Mouse (Mus musculus): ENCODE data around the gene Wdr43.
"Not testable (repeated sequence)": the region's sequence is repeated elsewhere in the genome, so short reads cannot be mapped to it uniquely, and the experiment has no call there.

The Wdr43 gene

DNA sequence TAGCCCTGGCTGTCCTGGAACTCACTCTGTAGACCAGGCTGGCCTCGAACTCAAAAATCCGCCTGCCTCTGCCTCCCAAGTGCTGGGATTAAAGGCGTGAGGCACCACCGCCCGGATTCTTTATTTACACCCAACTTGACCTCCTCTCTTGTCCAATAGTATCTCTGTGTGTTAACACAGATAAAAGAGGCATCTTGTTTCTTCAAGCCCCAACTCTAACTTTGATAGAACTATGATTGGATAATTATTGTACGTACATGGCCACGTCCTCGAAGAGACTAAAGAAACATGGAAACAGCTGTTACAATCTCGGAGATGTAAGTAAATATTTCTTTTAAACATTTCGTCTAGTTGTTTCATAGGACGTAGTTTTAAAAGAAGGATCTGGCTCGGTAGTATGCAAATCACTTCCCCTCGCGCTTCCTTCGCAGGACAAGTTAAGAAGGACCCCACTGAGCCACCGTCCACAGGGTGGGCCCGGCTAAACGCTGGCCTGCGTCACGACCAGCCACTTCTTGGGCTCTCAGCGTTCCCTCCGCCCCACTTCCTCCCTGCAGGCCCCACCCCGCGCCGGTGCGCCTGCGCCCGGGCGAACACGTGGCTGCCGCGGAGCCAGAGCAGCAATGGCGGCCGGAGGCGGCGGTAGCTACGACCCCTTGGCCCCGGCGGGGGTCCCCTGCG, at the start of gene Wdr43:
Gene Wdr43, plus strand, starts transcription at position 258 of the 681 bp plus-strand sequence.
- DNase-seq (ENCODE audit: low read depth, low spot score) = peak; percentile 91

DNA sequence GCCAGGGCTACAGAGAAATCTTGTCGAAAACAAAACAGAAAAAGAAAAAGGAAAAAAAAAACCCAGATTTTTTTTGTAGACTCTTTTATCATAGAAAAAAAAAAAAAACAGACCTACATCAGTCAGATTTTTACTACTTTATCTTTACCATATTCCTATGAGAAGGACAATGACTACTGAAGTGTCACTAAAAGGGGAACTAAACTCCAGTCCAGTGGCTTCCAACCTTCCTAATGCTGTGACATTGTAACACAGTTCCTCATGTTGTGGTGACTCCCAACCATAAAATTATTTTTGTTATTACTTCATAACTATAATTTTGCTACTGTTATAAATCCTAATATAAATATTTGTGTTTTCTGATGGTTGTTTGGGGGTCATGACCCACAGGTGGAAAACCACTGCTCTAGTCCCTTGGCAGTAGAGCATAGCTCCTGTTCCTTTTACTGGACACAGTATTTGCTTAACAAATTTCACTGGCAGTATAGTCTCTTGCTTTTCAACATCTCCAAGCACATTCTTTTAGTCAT, 36.5 kb upstream of the Wdr43 start:
- no peak for DNase-seq (ENCODE audit: low read depth, low spot score)

DNA sequence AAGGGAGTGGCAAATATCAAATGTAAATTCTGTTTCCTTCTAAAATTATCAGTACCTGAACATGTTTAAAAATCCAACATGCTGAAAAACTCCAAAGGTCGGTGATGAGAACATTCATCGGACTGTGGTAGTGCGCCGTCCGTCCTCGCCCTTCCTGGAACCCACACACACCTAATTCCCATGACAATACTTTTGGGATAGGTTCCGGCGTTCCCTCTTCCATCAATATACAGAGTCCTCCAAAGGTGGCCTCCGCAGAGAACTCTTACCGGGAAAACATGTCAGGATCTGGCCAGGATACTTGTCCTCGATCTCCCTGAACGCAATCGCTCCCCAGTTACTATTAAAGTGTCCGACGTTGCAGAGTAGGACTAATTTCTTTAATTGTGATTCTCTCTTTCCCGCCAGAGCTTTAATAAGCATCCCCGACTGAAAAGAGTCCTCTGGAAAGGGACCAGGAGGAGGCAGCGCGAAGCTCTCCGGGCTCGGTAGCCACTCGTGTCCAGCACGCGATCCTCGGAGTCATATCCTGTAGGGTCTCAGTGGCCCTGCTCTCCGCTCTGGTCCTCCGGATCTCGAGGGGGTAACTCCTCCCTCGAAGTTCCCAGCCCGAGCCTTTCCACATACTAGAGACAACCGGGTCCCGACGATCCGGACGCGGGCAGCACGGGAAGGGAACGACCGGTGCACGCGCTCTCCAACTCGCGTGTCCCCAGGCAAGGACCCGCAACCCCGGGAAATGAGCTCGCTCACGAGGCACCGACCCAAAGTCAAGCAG, 17.6 kb upstream of the Wdr43 start:
- no peak for DNase-seq (ENCODE audit: low read depth, low spot score)

DNA sequence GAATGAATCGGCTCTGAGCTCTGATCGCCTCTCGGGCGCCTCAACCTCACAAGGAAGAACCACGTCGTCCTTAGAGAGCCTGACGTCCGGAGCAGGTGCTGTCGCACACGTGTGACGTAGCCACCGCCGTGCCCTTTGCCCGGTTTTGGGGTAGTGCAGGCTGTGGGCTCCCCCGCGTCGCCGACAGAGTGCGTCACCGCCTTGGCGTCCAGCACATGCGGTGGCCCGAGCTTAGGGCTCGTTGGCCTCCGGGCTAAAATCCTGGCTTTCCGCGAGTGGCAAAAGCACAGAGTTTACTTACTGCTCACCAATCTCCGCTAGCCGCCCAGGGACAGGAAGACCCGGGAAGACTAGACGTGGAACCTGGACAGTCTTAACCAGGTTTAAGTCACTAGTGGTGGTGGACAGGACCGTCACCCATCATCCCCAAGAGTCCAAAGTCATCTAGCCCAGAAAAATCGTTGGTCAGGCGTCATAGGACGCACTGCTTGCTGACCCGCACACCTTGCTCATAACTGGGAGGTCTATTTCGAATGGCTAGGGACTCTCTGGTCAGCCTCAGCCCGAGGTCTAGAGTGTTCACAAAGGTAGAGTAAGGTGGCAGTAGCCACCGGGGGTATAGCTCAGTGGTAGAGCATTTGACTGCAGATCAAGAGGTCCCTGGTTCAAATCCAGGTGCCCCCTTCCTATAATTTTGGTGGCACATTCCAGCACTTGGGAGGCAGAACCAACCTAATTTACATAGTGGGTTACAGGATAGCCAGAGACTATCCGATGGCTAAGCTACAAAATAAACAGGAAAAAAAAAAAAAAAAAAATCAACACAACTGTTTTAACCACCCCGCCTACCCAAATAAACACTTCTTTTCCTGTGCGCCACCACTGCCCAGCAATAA, 16.8 kb upstream of the Wdr43 start:
- peak; percentile 85 for DNase-seq (ENCODE audit: low read depth, low spot score)

DNA sequence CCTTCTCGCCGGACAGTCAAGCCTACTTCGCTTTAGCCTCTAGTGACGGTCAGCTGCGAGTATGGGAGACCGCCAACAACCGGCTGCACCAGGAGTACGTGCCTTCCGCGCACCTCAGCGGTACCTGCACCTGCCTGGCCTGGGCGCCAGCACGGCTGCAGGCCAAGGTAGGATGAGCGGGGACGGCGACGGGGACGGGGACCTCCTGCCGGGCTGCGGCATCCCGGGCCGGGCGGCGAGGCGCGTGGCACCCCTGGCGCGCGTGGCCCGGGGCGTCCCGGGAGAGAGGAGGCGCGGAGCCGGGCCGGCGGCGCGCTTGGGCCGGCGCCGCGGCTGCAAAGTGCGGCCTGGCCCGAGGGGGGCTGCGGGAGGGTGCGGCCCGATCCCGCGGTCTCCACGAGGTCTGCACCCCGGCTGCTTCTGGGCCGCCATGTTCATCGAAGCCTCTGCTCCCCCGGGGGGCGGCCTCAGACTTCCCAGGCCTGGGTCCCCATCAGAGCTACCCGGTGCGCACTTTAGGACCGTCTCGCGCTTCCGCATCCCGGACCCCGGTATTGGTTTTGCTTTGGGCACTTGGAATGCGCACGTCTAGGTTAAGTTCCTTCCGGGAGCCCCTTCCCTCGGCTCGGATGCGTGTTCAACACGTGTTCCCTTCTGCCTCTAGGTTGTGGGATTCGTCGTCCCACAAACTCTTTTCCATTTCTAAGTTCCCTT, 781 bp downstream of the Wdr43 start:
- peak; percentile 16 for DNase-seq (ENCODE audit: low read depth, low spot score)

DNA sequence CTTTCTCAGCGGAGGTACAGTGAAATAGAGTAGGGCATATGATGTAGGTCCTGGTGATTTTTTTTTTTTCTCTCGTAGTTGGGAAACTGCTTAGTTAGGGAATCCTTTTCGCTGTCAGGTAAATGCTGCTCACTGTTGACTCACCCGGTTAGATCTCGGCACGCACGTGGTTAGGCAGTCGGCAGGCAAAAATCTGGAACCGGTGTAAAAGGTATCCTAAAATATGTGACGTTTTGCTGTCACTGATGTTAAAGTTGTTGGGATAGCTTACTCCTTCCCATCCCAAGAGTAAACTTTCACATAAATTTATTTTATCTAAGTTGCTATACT, 1.3 kb downstream of the Wdr43 start:
- no peak for DNase-seq (ENCODE audit: low read depth, low spot score)

DNA sequence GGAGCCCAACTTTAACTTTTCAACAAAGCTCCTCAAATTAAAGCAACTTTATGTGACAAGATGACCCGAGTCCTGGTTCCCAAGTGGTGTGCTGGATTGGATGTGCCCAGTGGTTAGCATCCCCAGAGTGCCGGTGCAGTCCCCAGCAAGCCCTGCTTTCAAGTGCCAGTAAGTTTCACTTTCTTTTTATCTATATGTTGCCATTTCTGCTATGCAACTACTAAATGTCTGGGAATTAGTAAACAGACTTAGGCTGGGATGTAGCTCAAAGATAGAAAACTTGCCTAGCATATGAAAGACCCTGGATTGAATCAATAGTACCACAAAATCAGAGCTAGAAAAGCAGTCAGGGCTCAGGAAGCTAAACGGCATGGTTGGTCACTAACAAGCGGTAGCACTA, 2.3 kb downstream of the Wdr43 start:
- DNase-seq (ENCODE audit: low read depth, low spot score) = no peak

DNA sequence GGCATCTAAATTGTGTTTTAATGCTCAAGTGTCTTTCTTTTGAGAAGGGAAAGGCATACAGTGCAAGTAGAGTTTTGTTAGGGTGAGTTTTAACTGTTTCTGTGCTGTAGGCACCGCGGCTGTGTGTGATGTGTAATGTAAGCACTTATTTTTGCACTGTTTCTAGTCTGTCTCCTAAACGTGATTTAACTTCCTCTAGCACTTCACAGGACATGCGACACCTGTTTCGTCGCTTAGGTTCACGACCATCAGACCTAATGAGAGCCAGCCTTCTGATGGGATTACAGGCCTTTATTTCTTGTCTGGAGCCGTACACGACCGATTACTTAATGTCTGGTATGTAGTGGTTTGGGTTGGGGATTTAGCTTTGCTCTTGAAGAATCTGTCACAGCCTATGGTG, 16.1 kb downstream of the Wdr43 start:
- DNase-seq (ENCODE audit: low read depth, low spot score) = no peak

DNA sequence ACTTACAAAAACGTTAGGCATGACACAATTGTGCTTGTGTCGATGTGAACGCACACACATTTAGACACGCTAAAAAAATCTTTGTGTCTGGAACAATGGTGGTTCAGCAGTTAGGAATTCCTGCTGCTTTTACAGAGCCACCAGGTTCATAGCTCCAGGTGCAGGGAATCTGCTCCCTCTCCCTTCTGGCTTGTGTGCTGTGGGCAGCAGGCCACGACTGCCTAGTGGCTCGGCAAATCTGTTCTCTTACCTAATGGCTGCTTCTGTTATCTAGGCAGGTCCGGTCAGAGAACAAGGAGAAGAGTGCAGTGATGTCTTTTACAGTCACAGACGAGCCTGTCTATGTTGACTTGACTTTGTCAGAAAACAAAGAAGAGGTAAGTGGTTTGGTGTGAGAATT, 17.7 kb downstream of the Wdr43 start:
- no peak for DNase-seq (ENCODE audit: low read depth, low spot score)

DNA sequence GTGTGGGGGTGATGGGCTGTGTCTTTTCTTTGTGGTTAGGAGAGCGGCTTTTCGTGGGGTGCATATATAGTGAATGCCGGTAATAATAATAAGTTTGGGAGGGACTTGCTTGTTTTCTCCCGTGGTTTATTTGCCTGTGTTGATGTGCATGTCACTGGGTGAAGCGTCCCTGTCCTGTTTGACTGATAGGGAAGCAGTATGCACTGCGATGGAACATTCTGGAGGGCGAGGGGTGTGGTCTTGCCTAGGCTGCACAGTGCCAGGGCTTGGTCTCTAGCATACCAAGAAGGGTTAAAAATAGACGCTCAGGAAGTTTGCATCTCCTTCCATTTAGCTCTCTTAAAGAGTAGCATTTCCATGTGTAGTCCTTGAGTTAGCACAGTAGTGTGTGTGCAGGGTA, 21.1 kb downstream of the Wdr43 start:
- no peak for DNase-seq (ENCODE audit: low read depth, low spot score)

DNA sequence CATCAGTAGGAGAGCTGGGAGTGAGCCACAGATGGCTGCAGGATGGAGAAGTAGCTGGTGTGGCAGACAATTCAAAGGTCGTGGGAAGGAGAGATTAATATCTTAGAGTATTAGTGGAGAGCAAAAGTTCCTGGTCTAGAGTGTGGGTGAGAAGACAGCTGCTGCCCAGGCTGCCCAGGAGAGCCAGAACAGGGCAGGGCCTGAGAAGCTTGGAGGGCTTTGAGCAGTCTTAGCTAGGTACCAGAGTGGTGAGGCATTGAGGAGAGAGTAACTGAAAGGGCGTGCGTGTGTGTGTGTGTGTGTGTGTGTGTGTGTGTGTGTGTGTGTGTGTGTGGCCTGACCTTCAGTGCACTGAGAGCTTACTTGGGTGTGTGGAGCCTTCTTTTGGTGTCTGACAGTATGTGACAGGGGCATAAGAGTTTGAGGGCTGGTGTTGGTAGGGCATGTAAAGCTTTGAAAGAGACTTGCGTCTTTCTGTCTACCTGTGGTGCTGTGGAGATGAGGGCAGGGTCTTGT, 22.1 kb downstream of the Wdr43 start:
- no peak for DNase-seq (ENCODE audit: low read depth, low spot score)

DNA sequence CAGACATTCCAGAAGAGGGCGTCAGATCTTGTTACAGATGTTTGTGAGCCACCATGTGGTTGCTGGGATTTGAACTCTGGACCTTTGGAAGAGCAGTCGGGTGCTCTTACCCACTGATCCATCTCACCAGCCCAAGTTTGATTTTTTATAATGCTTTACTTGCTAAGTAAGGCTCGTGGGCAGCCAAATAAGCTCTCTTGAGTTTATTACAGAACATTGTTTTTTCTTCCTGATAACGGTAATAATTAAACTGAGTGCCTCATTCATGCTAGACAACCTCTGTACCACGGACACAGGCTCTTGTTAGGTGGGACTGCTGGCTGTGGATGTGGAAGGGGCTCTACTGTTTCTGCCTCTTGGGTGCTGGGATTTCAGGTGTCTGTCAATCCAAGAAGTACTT, 23.4 kb downstream of the Wdr43 start:
- not testable (repeated sequence) for DNase-seq (ENCODE audit: low read depth, low spot score)

DNA sequence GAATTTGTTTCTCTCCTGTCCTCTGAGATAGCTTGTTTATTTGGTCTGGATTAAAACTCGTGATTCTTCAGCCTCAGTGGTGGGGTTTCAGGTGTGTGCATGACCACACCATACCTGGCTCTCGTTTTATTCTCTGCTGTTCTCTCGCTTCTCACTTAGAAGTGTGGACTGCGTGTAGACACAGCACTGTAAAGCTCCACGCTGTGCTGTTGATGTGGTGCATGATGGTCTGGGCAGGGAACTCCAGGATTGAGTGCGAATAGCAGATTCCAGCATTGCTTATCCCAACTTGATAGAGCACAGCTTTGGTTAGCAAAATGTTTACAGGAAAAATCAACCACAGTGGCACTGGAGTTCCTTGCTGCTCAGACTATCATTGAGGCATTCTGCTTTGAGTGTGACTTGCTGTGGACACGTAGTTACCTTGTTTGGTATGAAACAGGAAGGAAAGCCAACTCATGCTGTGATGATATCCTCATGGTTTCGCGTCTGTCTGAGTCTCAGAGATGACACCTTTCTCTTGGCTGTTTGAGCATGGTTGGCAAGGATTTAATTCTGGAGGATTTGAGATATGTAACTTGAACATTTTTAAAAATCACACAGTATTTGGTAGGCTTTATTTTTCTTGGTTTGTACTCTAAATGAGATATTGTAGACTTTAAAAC, 24.9 kb downstream of the Wdr43 start:
- no peak for DNase-seq (ENCODE audit: low read depth, low spot score)

DNA sequence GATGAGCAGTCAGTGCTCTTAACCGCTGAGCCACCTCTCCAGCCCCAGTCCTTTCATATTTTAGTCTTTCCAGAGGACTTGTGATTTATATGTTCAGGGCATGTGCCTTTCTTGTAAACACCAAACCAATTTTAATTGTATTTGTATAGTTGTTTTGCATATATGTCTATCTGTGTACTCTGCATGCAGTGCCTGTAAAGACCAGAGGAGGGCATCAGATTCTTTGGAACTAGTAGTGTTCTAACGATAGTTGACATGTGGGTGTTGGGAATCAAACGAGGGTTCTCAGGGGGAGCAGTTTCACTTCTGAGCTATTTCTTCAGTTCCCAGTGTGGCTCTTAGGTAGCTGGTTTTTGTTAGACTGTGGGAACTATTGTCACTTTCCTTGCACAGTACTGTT, 26.5 kb downstream of the Wdr43 start:
- no peak for DNase-seq (ENCODE audit: low read depth, low spot score)

DNA sequence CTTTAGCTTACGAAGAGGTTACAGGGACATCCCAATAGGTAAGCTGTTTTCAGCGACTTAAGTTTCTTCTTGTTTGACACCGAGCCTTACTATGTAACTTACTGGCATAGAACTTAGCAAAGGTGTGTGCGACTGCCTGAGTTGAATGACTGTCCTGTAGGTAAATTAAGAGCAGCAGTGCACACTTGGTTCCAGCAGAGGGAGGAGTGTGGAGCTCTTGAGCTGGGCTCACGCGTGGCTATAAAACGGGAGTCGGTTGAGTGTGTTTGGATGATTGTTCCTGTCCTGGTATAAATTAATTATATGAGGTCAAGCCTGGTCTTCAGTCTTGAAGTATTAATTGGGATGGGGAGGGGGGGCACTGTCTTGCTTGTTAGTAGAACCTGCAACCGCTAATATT, 34.3 kb downstream of the Wdr43 start:
- DNase-seq (ENCODE audit: low read depth, low spot score) = no peak

DNA sequence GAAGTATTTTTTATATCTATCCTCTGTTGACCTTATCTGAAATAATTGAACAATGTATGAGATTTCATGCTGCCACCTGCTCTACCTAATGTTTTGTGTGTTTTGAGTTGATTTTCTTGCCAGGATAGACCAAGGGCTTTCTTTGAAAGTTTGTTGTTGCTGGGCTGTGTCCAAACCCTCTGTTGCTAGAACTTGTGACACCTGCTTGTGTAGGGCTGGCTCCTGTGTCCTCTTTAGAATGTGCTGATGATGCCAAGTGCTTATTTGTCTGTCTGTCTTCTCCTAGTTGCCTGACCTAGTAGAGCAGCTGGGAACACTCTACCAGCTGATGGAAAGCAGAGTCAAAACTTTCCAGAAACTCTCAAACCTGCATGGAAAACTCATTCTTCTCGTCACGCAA, 36.8 kb downstream of the Wdr43 start:
- no peak for DNase-seq (ENCODE audit: low read depth, low spot score)

DNA sequence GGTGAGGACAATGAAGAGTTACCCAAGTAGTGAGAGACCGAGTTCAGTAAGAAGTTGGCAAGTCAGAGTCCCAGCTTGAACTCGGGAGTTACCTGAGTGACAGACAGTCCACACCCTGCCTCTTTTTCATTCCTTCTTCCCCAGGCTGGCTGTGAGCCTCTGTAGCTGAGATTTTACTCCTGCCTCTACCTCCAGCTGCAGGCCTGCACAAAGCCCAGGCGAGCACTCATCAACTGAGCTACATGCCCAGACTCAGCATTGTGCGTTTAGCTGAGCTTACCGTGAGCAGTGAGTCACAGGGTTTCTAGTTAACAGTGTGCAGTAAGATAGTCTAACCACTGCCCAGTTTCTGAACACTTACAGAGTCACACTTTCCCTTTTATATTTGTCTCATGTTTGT, 37.2 kb downstream of the Wdr43 start:
- DNase-seq (ENCODE audit: low read depth, low spot score) = no peak

DNA sequence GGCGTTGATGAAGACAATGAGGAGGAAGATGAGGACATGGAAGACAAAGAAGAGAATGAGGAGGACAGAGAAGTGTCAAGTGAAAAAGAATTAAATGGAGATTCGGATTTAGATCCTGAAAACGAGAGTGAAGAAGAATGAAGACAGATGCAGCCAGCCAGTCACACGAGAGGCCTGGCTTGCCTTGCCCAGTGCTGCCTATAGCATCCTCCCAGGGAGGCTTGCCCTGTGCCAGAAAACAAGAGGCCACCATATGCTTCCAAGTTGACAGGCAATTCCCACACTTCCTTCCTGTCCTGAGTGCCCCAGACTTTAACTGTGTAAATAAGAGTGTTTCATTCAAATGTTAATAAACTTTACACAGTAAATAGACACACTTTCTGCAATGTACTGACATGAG, 41.8 kb downstream of the Wdr43 start:
- DNase-seq (ENCODE audit: low read depth, low spot score) = no peak

DNA sequence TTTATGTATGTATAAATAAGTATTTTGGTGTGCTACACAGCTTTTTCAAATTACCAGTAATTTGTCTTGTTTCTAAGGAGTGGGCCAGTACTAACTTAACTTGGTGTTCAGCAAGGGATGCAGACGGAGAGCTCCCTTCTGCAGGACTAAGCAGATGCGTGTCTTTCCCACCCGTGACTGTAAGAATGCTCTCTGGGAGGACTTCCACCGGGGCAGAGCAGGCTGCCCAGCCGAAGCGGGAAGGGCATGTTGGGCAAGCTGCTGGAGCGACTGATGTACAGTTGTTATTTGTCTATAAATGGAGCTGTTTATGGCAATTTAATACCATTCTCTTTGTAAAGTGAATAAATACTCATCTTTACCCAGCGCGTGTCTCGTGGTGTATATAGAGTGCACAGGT, 43.0 kb downstream of the Wdr43 start:
- DNase-seq (ENCODE audit: low read depth, low spot score) = no peak

DNA sequence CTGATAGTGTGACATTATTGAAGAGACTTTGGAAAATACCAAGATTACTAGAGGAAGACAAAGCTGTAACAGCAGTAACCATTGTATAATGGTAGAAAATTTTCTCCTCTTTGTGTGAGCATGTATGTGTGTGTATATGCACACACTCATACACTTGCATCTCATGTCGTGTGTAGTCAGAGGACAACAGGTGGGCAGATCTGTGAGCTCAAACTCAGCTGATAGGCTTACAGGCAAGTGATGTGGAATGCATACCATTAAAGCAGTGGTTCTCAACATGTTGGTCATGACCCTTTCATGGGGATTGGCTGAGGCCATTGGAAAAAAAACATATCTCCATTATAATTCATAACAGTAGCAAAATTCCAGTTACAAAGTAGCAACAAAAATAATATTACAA, 44.7 kb downstream of the Wdr43 start:
- no peak for DNase-seq (ENCODE audit: low read depth, low spot score)

DNA sequence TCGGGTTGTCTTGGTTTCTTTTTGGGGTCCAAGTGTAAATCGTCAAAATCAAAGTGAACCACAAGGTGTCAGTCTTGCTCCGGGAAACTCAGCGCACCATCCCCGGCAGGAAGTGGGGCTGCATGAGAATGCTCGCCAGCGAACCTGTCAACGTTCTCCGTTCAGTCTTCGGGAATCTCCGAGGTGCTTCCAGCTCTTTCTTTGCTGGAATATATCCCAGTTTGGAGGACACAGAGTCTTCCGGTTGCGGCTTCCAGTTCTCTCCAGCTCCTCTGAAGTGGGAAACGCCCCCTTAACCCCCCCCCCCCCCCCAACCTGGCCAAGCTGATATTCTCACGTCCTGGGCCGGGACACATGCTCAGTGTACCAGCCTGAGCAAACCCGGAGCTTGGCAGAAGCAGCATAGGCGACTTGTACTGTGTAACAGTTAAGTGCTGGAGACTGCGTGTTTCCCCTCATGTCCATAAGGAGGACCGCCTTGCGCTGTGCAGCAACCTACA, 47.1 kb downstream of the Wdr43 start:
- peak; percentile 62 for DNase-seq (ENCODE audit: low read depth, low spot score)

Data from embryo, embryonic 11.5 days (tissue).